18 mouse cellular contexts compared by ENCODE assay signal in the genomic region with DNA sequence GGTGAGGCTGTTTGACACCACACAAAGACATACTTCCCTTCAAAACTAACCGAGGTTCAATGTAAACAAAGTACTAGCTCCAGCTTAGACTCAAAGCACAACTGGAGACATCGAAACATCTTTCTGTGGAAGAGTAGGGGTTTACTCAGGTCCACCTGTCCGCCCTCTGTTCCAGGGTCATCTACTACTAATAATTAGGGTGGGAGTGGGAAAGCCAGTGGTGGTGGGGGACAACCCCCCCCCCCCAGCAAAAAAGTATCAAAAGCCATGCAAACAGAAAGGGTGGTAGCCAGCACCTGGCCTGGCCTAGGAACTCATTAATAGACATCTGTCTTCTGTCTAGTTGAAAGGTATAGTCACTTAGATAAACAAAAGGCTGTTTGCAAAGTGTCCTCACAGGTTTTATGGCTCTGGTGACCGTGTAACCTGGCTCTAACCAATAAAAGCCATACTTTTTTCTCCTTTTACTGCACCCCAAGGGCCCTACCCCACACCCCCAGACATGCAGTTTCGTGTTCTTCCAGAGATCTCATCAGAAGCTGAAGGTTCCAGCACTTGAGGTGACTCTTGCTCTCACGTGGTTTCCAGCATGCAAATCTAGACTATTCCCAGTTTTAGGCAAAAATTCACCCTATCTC. TPM values are rescaled to one million over a fixed set of nuclear protein-coding genes. Genes with fewer than 3 reads are reported as not detected.
DNase-seq lines count a peak whose midpoint lies in the region; ATAC-seq and TF ChIP-seq lines count a peak whose summit lies in the region.
"Had no signal": no experiment of that assay in that cellular context is flagged by ENCODE, and none has a peak within 500 bp of the region (broad histone marks: within the 10 kb centered on the region; RNA-seq: fewer than 3 reads in every experiment).

No protein-coding gene starts in this region.

- WGBS in liver, postnatal 0 days (ENCODE audit: insufficient replicate concordance), result 65% methylated on average over 6 of the region's 6 CpGs
- 62% methylated on average over 6 of the region's 6 CpGs for WGBS in liver, embryonic 11.5 days
- 34% methylated on average over 6 of the region's 6 CpGs for WGBS in intestine, embryonic 16.5 days
- 31% methylated on average over 6 of the region's 6 CpGs for WGBS in stomach, embryonic 16.5 days

- H3K4me2 ChIP-seq in liver, postnatal 0 days (ENCODE audit: low read depth, low read length), result no peak overlapping the region
- no peak overlapping the region for H3K4me2 ChIP-seq in liver, embryonic 11.5 days
- H3K4me2 ChIP-seq in intestine, embryonic 16.5 days (ENCODE audit: low read depth, low read length), result 0 out of 2 replicates have a peak overlapping the region, but pooled peaks have one; percentile 13
- H3K4me2 ChIP-seq in stomach, embryonic 16.5 days (ENCODE audit: low read depth, low read length), result no peak overlapping the region

- peaks cover 15% of the 10 kb centered on the region for H3K36me3 ChIP-seq in liver, postnatal 0 days (replicated peaks; ENCODE audit: insufficient read depth, low read length)
- peaks cover 11% of the 10 kb centered on the region; the same call in 1 of the 2 replicates for H3K36me3 ChIP-seq in liver, embryonic 11.5 days (ENCODE audit: control insufficient read depth, insufficient read depth, low read length)
- 0 out of 2 replicates have a peak, but pooled peaks cover 4% of the 10 kb centered on the region for H3K36me3 ChIP-seq in intestine, embryonic 16.5 days (ENCODE audit: control insufficient read depth, insufficient read depth, low read length)
- H3K36me3 ChIP-seq in stomach, embryonic 16.5 days (ENCODE audit: control insufficient read depth, insufficient read depth, low read length), result no peaks in the 10 kb centered on the region

- no peak overlapping the region for H3K9ac ChIP-seq in liver, postnatal 0 days (replicated peaks)
- H3K9ac ChIP-seq in liver, embryonic 11.5 days (ENCODE audit: low read depth, low read length), result no peak overlapping the region
- H3K9ac ChIP-seq in intestine, embryonic 16.5 days (ENCODE audit: low read depth, low read length), result no peak overlapping the region
- no peak overlapping the region for H3K9ac ChIP-seq in stomach, embryonic 16.5 days (ENCODE audit: low read length)
- H3K9ac ChIP-seq: embryonic facial prominence, embryonic 13.5 days; forebrain, embryonic 12.5 days; heart, embryonic 12.5 days had no signal

- no peak for ATAC-seq in liver, postnatal 0 days
- no peak for ATAC-seq in liver, embryonic 11.5 days (replicated peaks; ENCODE audit: low FRiP score)
- ATAC-seq in intestine, embryonic 16.5 days, result peak; percentile 88
- 0 out of 2 replicates have a peak, but pooled peaks have one; percentile 7 for ATAC-seq in stomach, embryonic 16.5 days (ENCODE audit: insufficient read depth, low FRiP score)
- no peak for ATAC-seq in monocyte, adult 5-6 weeks (replicated peaks; ENCODE audit: insufficient number of reproducible peaks, low FRiP score, low TSS enrichment, poor library complexity, severe bottlenecking)

- no peak for TF ChIP-seq EP300 in liver, postnatal 0 days (IDR thresholded peaks at IDR 0.05; ENCODE audit: low read depth)

- no peaks in the 10 kb centered on the region for H3K9me3 ChIP-seq in liver, postnatal 0 days (ENCODE audit: low read length)
- no peaks in the 10 kb centered on the region for H3K9me3 ChIP-seq in liver, embryonic 11.5 days (ENCODE audit: control insufficient read depth, low read length)
- no peaks in the 10 kb centered on the region for H3K9me3 ChIP-seq in intestine, embryonic 16.5 days (ENCODE audit: control insufficient read depth, low read length)
- H3K9me3 ChIP-seq in stomach, embryonic 16.5 days (replicated peaks; ENCODE audit: control insufficient read depth, low read length), result no peaks in the 10 kb centered on the region
- H3K9me3 ChIP-seq: embryonic facial prominence, embryonic 13.5 days; forebrain, embryonic 12.5 days; heart, embryonic 12.5 days; hindbrain, embryonic 12.5 days had no signal

- intact Hi-C loops in heart, postnatal 25 days (cut with DNase I), result no loop called here

- no peak for TF ChIP-seq CTCF in liver, postnatal 0 days (IDR thresholded peaks at IDR 0.05; ENCODE audit: low read depth)

- H3K27me3 ChIP-seq in liver, postnatal 0 days (ENCODE audit: insufficient read depth, low read length), result no peaks in the 10 kb centered on the region
- no peaks in the 10 kb centered on the region for H3K27me3 ChIP-seq in liver, embryonic 11.5 days (replicated peaks; ENCODE audit: control insufficient read depth, insufficient read depth, low read length)
- no peaks in the 10 kb centered on the region for H3K27me3 ChIP-seq in intestine, embryonic 16.5 days (replicated peaks; ENCODE audit: control insufficient read depth, insufficient read depth, low read length)
- no peaks in the 10 kb centered on the region for H3K27me3 ChIP-seq in stomach, embryonic 16.5 days (ENCODE audit: control insufficient read depth, insufficient read depth, low read length)
- H3K27me3 ChIP-seq: embryonic facial prominence, embryonic 13.5 days; forebrain, embryonic 12.5 days; heart, embryonic 12.5 days; hindbrain, embryonic 12.5 days had no signal

- H3K4me1 ChIP-seq in liver, postnatal 0 days (ENCODE audit: insufficient read depth), result 0 out of 2 replicates have a peak, but pooled peaks cover 10% of the 10 kb centered on the region
- H3K4me1 ChIP-seq in liver, embryonic 11.5 days (replicated peaks; ENCODE audit: control insufficient read depth, insufficient read depth, low read length), result peaks cover 6% of the 10 kb centered on the region
- peaks cover 10% of the 10 kb centered on the region for H3K4me1 ChIP-seq in intestine, embryonic 16.5 days (ENCODE audit: control insufficient read depth, insufficient read depth, low read length)
- H3K4me1 ChIP-seq in stomach, embryonic 16.5 days (ENCODE audit: control insufficient read depth, insufficient read depth, low read length), result peaks cover 8% of the 10 kb centered on the region

- peak overlapping the region; percentile 56 for H3K27ac ChIP-seq in liver, postnatal 0 days (ENCODE audit: low read depth)
- no peak overlapping the region for H3K27ac ChIP-seq in liver, embryonic 11.5 days (ENCODE audit: low read depth, low read length)
- peak overlapping the region; percentile 81 for H3K27ac ChIP-seq in intestine, embryonic 16.5 days (ENCODE audit: low read length)
- peak overlapping the region; percentile 74 for H3K27ac ChIP-seq in stomach, embryonic 16.5 days (ENCODE audit: low read length)
- H3K27ac ChIP-seq: embryonic facial prominence, embryonic 13.5 days; forebrain, embryonic 12.5 days; heart, adult 2 months had no signal

- DNase-seq in liver, postnatal 0 days, result no peak
- DNase-seq in liver, embryonic 11.5 days (ENCODE audit: low spot score), result no peak
- peak; percentile 24 for DNase-seq in induced T-regulatory cell, adult 2 months (ENCODE audit: low read depth)
- DNase-seq in heart, postnatal 25 days (ENCODE audit: low spot score), result no peak
- DNase-seq: adrenal gland, postnatal 10 days; cerebellum, adult 11 months; cerebellum, adult 8-10 months; cerebellum, postnatal 14 days; gastrocnemius, postnatal 14 days; heart, adult 2 months; heart, postnatal 4 days had no signal

- H3K4me3 ChIP-seq in liver, postnatal 0 days (ENCODE audit: low read depth, low read length), result no peak overlapping the region
- no peak overlapping the region for H3K4me3 ChIP-seq in liver, embryonic 11.5 days (ENCODE audit: low read depth, low read length)
- no peak overlapping the region for H3K4me3 ChIP-seq in intestine, embryonic 16.5 days (ENCODE audit: low read length)
- H3K4me3 ChIP-seq in stomach, embryonic 16.5 days (replicated peaks; ENCODE audit: low read length), result no peak overlapping the region
- H3K4me3 ChIP-seq: forebrain, embryonic 12.5 days; heart, adult 2 months; heart, embryonic 12.5 days had no signal

RNA-seq across cellular contexts. Expression of gene Diexf, which starts 1.4 kb away (rescaled TPM):
- 1.5 and 1.9 TPM in 2 replicates for polyA plus RNA-seq in liver, postnatal 0 days (2015; fragmentation: Nextera tagmentation; extraction: Ambion mirVana)
- polyA plus RNA-seq in liver, embryonic 11.5 days (2014; fragmentation: Nextera tagmentation; extraction: Ambion mirVana), result 9.3 and 10.7 TPM in 2 replicates
- polyA plus RNA-seq in intestine, embryonic 16.5 days (2015; fragmentation: Nextera tagmentation; extraction: Ambion mirVana), result 5.0 and 9.2 TPM in 2 replicates
- 6.6 and 6.8 TPM in 2 replicates for polyA plus RNA-seq in stomach, embryonic 16.5 days (2015; fragmentation: Nextera tagmentation; extraction: Ambion mirVana)
- 1 to 10 TPM; 8.2 to 9.5 TPM for total RNA-seq in heart, postnatal 25 days (2021)
- 19.6 to 30.8 TPM (median 24.0 TPM) in 3 replicates for total RNA-seq in monocyte, adult 5-6 weeks (2017)

RNA-seq across cellular contexts. Expression of gene Irf6, which starts 21.5 kb away (rescaled TPM):
- 6.5 and 9.7 TPM in 2 replicates for polyA plus RNA-seq in liver, postnatal 0 days (2015; fragmentation: Nextera tagmentation; extraction: Ambion mirVana)
- 4.1 and 5.2 TPM in 2 replicates for polyA plus RNA-seq in liver, embryonic 11.5 days (2014; fragmentation: Nextera tagmentation; extraction: Ambion mirVana)
- 95.0 and 106 TPM in 2 replicates for polyA plus RNA-seq in intestine, embryonic 16.5 days (2015; fragmentation: Nextera tagmentation; extraction: Ambion mirVana)
- polyA plus RNA-seq in stomach, embryonic 16.5 days (2015; fragmentation: Nextera tagmentation; extraction: Ambion mirVana), result 74.0 and 91.4 TPM in 2 replicates
- total RNA-seq in heart, postnatal 25 days (2021), result 1 to 10 TPM; 2.4 to 3.5 TPM
- total RNA-seq in monocyte, adult 5-6 weeks (2017), result 0.29 TPM in 1 of 3 replicates, not detected in the others

RNA-seq across cellular contexts. Expression of gene A130010J15Rik, which starts 36.4 kb away (rescaled TPM):
- polyA plus RNA-seq in liver, postnatal 0 days (2015; fragmentation: Nextera tagmentation; extraction: Ambion mirVana), result 4.8 and 6.2 TPM in 2 replicates
- polyA plus RNA-seq in liver, embryonic 11.5 days (2014; fragmentation: Nextera tagmentation; extraction: Ambion mirVana), result 11.1 and 12.8 TPM in 2 replicates
- 13.0 and 13.7 TPM in 2 replicates for polyA plus RNA-seq in intestine, embryonic 16.5 days (2015; fragmentation: Nextera tagmentation; extraction: Ambion mirVana)
- 15.8 and 17.7 TPM in 2 replicates for polyA plus RNA-seq in stomach, embryonic 16.5 days (2015; fragmentation: Nextera tagmentation; extraction: Ambion mirVana)
- total RNA-seq in heart, postnatal 25 days (2021), result 1 to 10 TPM; 2.9 to 3.0 TPM
- total RNA-seq in monocyte, adult 5-6 weeks (2017), result 6.1 to 15.4 TPM (median 10.2 TPM) in 3 replicates

Comparison
In these comparisons a context has a peak if more than half of its experiments do, and no peak if none do; other contexts are left out.
1. ATAC-seq: peak in intestine, embryonic 16.5 days (single experiment) and stomach, embryonic 16.5 days (single experiment); none in liver, postnatal 0 days (single experiment), liver, embryonic 11.5 days (single experiment) and monocyte, adult 5-6 weeks (single experiment).